Mouse (Mus musculus) ovary, postnatal 10 days (tissue): ENCODE results near the gene Klf12.

ENCODE experiments used
- DNase-seq: peaks from one replicate; pipeline ENCODE4 v3.0.0; 2022; ENCODE audit warnings: low spot score

Klf12 gene

DNA sequence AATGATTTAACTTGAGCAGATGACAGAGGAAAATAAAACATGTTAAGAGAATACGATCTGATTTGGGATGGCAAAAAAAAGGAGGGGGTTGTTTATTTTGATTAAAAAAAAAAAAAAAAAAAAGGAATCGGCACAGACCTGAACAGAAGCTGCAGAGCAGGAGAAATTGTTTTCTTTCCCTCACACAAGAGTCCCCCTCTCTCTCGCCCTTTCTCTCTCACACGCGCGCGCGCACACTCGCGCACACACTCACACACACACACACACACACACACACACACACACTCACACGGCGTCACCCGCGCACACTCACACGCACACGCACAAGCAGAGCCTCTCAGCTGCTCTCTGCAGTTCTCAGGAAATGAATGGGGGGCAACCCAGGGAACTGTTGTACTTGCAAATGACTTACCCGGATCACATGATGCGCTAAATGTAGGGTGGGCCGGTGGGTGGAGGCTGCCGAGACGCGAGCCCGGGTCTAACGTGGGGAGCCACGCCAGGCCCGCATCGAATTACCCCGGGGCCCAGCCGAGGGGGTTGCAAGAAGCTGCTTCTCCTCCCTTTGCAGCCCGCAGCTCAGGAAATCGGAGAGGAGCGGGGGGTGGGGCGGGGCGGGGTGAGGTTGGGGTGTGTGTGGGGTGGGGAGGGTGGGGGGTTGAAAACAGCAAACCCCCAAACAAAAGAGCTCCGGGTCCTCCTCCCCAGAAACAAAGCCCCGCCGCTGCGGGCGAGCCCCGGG, at the start of gene Klf12:
Klf12 (minus strand) TSS at position 561 of the 742 bp plus-strand sequence.
- DNase-seq: peak; percentile 67

DNA sequence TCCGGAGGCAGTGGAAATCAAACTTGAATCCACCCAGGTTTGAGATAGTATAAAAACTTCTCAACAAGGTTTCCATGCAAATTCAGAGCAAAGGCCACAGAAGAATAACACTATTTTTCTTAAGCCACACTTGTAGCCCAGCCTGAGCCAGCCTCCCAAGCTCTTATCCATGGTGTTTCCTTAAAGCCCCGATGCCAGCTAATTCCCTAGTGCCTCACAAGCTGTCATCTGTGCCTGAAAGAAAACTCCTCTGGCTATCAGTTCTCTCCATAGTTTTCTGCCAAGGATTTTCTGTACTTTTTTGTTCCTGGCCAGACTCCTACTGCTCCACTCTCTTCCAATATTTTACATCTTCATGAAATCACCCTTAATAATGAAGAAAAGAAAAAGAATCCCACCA, 48.9 kb upstream of the Klf12 start:
- DNase-seq: no peak

GRCm38 (mm10) chr14:100328602-100329276, 44.3 kb upstream of the Klf12 start:
- DNase-seq: no peak

DNA sequence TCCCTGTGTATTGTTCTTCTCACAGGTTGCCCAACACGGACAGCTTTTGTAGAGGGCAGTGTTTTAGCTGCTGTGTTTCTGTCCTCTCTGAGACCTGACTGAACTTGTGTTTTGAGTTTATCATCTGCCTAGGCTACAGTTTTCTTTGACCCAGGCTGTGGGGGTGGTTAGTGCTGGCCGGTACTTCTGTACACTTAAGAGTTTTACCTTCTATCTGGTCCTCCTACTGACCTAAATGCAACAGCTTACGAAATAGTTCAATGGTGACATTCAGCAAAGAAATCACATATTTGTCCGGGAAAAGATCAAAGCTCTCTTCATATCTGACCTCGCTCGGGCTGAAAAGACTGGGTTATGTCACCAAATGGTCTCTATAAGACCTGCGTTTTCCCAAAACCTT, 39.8 kb upstream of the Klf12 start:
- no peak for DNase-seq

DNA sequence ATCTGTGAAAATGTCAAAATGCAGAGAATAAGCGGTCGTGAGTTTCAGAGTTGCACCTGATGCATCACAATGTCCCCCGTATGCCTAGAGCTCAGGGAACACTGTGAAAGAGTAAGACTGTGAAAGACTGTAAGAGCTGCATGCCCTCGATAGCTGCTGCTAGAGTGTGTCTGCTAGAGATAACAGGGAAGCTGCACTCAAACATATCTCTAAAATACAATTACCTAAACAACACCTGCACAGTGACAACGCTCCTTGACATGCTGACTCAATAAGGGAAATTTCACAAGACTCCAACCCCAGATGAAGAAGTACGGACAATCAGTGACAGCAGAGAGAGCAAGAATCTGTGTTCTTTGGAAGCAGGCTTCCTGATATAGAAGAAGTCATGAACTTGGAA, 37.5 kb upstream of the Klf12 start:
- DNase-seq: no peak

GRCm38 (mm10) chr14:100316780-100317179, 32.3 kb upstream of the Klf12 start:
- DNase-seq: no peak

GRCm38 (mm10) chr14:100314099-100314498, 29.6 kb upstream of the Klf12 start:
- DNase-seq: no peak

DNA sequence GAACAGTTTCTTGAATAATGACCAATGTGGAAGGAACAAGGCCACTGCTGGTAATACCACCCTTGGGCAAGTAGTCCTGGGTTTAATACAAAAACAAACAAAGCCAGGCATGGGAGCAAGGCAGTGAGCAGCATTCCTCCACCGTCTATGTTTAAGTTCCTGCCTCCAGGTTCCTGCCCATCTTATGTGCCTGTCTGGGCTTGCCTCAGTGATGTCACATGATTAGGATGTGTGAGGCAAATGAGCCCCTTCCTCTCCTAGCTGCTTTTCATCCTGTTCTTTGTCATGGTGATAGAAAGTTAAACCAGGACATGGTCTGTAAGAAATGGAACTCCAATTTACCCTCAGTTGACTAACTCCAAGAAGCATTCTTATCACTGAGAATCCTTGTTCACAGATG, 16.4 kb upstream of the Klf12 start:
- no peak for DNase-seq

DNA sequence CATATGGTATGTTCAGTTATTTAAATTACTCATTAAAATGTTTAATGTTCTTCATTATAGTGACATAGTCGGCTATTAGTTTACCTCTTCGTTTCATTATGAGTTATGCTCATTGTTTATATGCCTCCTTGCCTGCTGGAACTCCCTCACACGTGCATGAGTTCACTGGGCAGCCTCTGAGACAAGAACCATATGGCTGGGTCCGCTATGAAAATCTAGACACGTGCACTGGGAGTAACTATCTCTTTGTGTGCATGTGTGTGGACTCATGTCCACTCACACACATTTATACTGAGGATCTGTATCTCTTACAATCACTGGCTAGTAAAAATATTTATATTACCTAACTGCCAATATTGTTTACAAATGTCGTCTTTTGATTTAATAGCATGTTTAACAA, 14.4 kb upstream of the Klf12 start:
- DNase-seq: no peak

DNA sequence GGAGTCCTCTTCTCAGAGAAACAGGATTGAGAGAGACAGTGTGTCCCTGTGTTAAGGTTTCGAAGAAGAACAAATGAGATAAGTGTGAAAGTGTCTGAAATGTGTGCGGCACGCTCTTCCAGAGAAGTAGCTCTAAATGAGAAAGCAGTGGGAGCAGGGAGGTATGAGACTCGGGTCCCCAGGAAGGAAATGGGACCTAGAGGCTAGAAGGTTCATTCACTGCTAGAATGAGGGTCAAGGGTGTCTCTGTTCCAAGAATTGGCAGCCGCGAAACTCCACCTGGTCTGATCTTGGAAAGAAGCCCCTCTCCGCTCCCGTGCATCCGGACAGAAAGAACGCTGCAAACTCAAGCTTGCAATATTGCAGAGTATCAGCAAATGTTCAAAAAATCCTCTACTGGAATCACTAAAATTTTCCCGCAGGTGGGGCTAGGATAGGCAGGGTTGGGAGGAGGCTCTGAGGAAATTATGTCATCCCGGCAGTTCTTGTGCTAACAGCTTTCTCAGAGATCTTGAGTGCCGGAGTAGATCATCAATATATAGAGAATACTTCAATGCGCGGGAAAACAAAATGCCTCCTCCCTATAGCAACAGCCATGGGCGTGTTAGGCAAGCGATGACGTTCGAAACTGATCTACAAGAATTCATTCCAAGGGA, 2.2 kb upstream of the Klf12 start:
- no peak for DNase-seq

GRCm38 (mm10) chr14:100285656-100286585, 1.4 kb upstream of the Klf12 start:
- peak; percentile 46 for DNase-seq

- peak; percentile 41 for DNase-seq
These were observed 579 bp upstream of the Klf12 start for GRCm38 (mm10) chr14:100284861-100285655.

DNA sequence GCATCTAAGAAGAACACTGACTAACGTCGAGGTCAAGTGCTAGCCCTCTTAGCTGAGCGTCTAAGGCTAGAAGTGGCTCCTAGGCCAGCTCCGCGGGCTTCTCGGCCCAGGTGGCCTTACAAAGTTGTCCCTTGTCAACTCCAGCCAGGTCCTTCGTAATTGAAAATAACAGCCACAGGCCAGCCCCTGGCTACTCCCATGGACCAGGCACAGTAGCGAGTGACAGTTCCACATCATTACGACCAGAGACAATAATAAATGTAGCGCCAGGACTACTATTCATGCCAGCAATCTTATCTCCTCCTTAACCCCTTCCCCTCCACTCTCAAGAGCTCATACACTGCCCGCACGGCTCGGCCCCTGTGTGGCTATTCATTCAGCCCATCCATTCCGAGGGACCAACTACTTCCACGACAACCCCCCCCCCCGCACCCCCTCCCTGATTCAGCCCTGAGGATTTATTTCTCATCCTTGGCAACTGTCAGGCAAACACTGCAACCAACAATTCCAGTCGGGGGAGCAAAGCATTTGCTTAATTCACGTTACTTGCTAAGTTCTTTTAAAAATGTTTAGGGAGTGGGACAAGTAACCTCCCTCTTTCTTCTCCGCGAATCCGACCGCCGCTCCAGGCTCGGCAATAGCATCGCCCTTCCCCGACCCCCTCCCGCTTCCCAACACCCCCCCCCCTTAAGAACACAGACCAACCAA, 914 bp downstream of the Klf12 start:
- DNase-seq: peak; percentile 5

DNA sequence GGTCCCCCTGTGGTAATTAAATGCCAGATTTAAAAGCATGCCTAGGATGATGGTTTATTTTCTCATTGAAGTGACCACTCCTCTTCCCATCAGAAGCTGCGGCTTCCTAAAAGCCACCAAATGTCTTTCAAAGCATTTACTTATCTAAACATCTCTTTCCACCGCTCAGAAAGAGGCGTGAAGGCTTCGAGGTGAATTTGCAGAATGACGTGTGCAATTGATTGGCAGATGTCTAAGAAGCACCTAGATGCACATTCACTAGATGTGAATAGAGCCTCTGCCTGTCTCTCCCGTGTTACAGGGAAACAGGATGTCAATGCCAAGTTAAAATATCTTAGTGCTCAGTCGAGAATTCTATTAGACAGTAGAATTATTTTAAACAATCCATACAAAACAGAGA, 1.8 kb downstream of the Klf12 start:
- DNase-seq: no peak

DNA sequence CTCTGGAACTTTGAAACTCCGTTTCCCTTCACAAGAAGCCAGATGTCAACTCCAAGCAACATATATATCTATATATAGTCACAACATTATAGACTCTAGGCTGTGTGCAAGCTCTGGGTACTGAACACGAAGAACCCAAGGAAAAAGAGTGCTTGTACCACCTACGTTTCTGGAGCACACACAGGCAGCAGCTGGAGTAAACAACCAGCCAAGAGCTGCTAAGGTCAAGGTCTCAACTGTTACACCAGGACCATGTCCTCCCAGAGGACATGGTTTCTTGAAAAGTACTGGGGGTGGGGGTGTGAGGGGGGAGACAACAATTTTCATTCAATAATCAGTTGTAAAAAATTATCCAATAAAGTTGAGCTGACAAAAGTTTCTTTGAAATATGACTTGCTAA, 2.7 kb downstream of the Klf12 start:
- DNase-seq: no peak

GRCm38 (mm10) chr14:100274179-100274578, 10.3 kb downstream of the Klf12 start:
- no peak for DNase-seq

- DNase-seq: no peak
These were observed 23.9 kb downstream of the Klf12 start for GRCm38 (mm10) chr14:100260531-100260930.

- no peak for DNase-seq
These were observed 41.4 kb downstream of the Klf12 start for GRCm38 (mm10) chr14:100243046-100243445.

DNA sequence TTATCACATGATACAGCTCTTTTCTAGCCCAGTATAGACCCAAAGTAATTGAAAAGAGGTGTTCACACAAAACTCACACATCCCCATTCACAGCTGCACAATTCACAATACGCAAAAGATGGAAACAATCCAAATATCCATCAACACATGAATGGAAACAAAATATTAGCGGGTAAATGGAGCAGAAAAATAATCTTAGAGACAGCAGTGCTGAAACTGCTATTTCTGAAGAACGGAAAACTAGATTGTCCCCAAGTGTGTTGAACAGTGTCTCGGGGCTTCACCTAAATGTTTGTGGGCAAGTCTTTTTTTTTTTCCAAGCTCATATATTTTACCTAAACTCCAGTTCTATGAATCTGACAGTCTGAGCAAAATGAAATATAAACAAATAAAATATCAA, 44.6 kb downstream of the Klf12 start:
- no peak for DNase-seq

- no peak for DNase-seq
These were observed 47.7 kb downstream of the Klf12 start for GRCm38 (mm10) chr14:100236757-100237156.

- DNase-seq: no peak
These were observed 48.7 kb downstream of the Klf12 start for GRCm38 (mm10) chr14:100235746-100236145.
